Mouse (Mus musculus) lung, embryonic 16.5 days (tissue): ENCODE measurements around the gene Lrrc30. TPM values are rescaled to one million over a fixed set of nuclear protein-coding genes. Genes with fewer than 3 reads are reported as not detected.

Source experiments
- ATAC-seq: fragments of 200-750 bp; cut with Nextera tagmentation; 2 replicates; pipeline ENCODE4 v1.8.0; 2017; ENCODE audit warnings: low read depth, mild to moderate bottlenecking, moderate library complexity
- H3K27ac ChIP-seq: fragments of 300-500 bp; sonication (generic); 2 replicates; pipeline ENCODE4 v1.5.1; 2014; ENCODE audit warnings: mild to moderate bottlenecking, control low read depth, low read length
- H3K27me3 ChIP-seq: fragments of 300-500 bp; sonication (generic); 2 replicates; pipeline ENCODE4 v1.6.1; 2014; ENCODE audit warnings: low read depth, low read length, mixed read lengths; ENCODE audit not compliant: control insufficient read depth, insufficient read depth
- H3K36me3 ChIP-seq: fragments of 300-500 bp; sonication (generic); 2 replicates; pipeline ENCODE4 v1.6.1; 2014; ENCODE audit warnings: low read length; ENCODE audit not compliant: control insufficient read depth, insufficient read depth
- H3K4me1 ChIP-seq: fragments of 300-500 bp; sonication (generic); replicated peaks from 2 replicates; pipeline ENCODE4 v1.6.1; 2014; ENCODE audit warnings: low read length, mixed read lengths; ENCODE audit not compliant: control insufficient read depth, insufficient read depth
- H3K4me2 ChIP-seq: fragments of 300-500 bp; sonication (generic); 2 replicates; pipeline ENCODE4 v1.6.1; 2014; ENCODE audit warnings: low read depth, low read length, control low read depth
- H3K4me3 ChIP-seq: fragments of 300-500 bp; sonication (generic); 2 replicates; pipeline ENCODE4 v1.5.1; 2014; ENCODE audit warnings: mild to moderate bottlenecking, low read length, control low read depth
- H3K9ac ChIP-seq: fragments of 300-500 bp; sonication (generic); 2 replicates; pipeline ENCODE4 v1.6.1; 2014; ENCODE audit warnings: low read length, control low read depth
- H3K9me3 ChIP-seq: fragments of 300-500 bp; sonication (generic); 2 replicates; pipeline ENCODE4 v1.6.1; 2016; ENCODE audit warnings: low read length; ENCODE audit not compliant: control insufficient read depth
- WGBS: fragments of 180-500 bp; shearing (Covaris S2); extraction: QIAGEN DNeasy Blood & Tissue Kit; methylation state at CpG from one replicate; pipeline ENCODE4 v1.1.7; 2014; 5-methylcytosine and 5-hydroxymethylcytosine counted together
- polyA plus RNA-seq: library from polyadenylated mRNA; unstranded; fragments of >200 nt; fragmentation: Nextera tagmentation; extraction: Ambion mirVana; gene quantifications from 2 replicates; pipeline ENCODE4 v1.2.1, GENCODE M21; 2015

Gene Lrrc30
- polyA plus RNA-seq, 1 experiment from 2014 or later, result not detected

DNA sequence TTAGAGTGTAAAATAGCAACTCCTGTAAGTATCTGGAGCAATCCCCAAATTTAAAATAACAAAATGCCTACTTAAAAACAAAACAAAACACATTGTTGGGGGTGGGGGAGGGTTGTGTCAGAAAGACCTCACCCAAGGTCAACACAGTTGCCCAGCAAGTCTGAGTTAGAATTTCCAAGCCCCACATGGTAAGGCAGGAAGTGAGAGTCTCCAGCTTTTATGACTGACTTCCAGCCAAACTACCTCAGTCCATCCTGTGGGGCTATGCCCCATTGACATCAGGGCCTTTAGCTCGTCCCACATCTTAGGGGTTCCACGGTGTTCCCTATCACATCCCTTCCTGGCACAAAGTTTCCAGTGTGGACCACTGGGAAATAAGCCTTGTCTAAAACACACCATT, 4.4 kb upstream of the Lrrc30 start:
- Histone ChIP-seq H3K27me3 (no peaks in the 10 kb centered on the region), H3K36me3 (no peaks in the 10 kb centered on the region), H3K27ac (no peak overlapping the region), H3K9me3 (no peaks in the 10 kb centered on the region), H3K9ac (no peak overlapping the region), H3K4me1 (peaks cover 6% of the 10 kb centered on the region; the same call in 1 of the 2 replicates), H3K4me3 (no peak overlapping the region), H3K4me2 (no peak overlapping the region)
- WGBS, result 86% methylated on average over 2 of the region's 2 CpGs
- no peak for ATAC-seq

DNA sequence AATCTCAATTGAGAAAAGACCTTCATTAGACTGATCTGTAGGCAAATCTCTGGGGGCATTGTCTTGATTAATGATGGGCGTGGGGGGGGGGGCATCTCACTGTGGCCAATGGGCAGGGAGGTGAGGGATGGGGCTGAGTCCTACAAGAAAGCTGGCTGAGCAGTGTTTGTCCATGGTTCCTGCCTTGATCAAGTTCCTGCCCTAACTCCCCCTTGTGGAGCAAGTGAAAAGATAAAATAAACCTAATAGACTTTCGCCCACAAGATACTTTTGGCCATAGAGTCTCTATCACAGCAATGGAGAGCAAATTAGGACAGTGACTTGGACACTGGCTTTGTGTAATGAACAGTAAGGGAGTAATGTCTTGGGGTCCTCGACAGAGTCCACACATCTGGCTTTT, 3.8 kb upstream of the Lrrc30 start:
- Histone ChIP-seq H3K36me3 (no peaks in the 10 kb centered on the region), H3K9ac (no peak overlapping the region), H3K9me3 (no peaks in the 10 kb centered on the region), H3K4me2 (no peak overlapping the region), H3K4me1 (peaks cover 6% of the 10 kb centered on the region; the same call in 1 of the 2 replicates), H3K27ac (no peak overlapping the region), H3K4me3 (no peak overlapping the region), H3K27me3 (no peaks in the 10 kb centered on the region)
- 75% methylated on average over 3 of the region's 3 CpGs for WGBS
- ATAC-seq, result no peak

DNA sequence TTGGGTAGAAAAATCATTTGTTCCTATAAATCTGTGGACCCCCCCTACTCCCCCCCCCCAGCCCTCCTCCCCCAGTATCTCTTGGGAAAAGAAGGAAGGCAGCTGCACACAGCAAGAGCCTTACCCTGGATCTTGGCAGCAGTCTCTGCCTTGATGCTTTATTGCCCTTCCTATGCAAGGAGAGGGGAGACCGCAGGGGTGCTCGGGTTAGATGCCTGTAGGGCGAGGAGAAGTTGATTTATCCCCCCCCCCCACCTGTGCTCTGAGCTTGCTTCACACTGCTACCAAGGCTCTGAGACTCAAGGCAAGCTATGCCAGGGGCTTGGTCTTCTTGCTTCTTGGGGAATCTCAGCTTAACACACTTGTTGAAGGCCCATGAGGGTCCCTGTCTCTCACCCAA, 2.8 kb downstream of the Lrrc30 start:
- no peaks in the 10 kb centered on the region for H3K36me3 ChIP-seq
- no peak overlapping the region for H3K4me2 ChIP-seq
- no peak overlapping the region for H3K27ac ChIP-seq

DNA sequence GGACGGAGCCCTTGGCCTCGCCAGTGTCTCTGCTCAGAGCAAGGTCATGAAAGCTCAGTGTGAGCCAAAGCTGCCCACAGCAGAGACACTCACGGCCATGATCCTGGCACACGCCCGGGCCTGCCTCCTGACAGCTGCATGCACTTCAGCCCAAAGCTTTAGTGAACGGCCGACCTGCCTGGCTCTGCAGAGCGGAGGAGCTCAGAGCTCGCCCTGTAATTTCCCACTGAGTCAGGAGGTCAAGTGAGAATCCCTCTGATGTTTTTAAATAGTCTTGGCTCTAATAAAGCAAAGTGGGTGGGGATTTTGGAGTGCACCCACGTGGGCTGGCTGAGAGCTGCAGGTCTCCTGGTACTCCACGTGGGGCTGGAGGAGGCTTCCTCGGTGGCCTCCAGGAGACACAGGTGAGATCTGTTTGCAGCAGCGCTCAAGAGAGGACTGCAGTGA, 3.3 kb downstream of the Lrrc30 start:
- Histone ChIP-seq H3K4me1 (peaks cover 6% of the 10 kb centered on the region), H3K9ac (no peak overlapping the region), H3K4me2 (peak overlapping the region; percentile 7; the same call in 1 of the 2 replicates), H3K27me3 (no peaks in the 10 kb centered on the region), H3K36me3 (no peaks in the 10 kb centered on the region), H3K27ac (no peak overlapping the region), H3K9me3 (no peaks in the 10 kb centered on the region), H3K4me3 (no peak overlapping the region)
- WGBS, result 18% methylated on average over 13 of the region's 13 CpGs
- ATAC-seq, result peak; percentile 80

More for the DNA sequence above, 2.8 kb downstream of the Lrrc30 start:
- Histone ChIP-seq H3K4me3 (no peak overlapping the region), H3K4me1 (peaks cover 6% of the 10 kb centered on the region), H3K27me3 (no peaks in the 10 kb centered on the region), H3K9me3 (no peaks in the 10 kb centered on the region), H3K9ac (no peak overlapping the region)
- ATAC-seq, result no peak
- WGBS, result 66% methylated on average over 3 of the region's 3 CpGs

DNA sequence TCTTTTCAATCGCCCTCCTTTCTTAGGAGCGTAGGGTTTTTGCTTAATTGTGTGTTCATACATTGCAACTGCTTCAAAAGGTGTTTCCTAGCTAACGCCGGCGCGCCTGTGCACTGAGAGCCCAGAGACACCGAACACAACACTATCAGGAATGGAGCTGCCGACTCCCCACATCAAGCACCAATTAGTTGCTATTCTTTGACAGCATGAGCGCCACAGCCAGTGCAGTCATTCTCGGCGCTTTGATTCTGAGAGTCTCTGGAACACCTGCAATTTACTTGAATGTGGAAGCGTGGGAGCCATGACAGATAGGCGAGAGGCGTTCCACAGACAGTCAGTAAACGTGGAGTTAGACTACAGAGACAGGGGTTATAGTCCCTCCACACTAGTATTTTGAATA, 4.0 kb downstream of the Lrrc30 start:
- no peak overlapping the region for H3K4me3 ChIP-seq
- H3K36me3 ChIP-seq, result no peaks in the 10 kb centered on the region
- H3K9me3 ChIP-seq, result no peaks in the 10 kb centered on the region
- H3K4me2 ChIP-seq, result no peak overlapping the region
- H3K27me3 ChIP-seq, result no peaks in the 10 kb centered on the region
- peaks cover 6% of the 10 kb centered on the region for H3K4me1 ChIP-seq
- WGBS, result 81% methylated on average over 15 of the region's 15 CpGs
- H3K27ac ChIP-seq, result no peak overlapping the region
- no peak overlapping the region for H3K9ac ChIP-seq
- no peak for ATAC-seq

DNA sequence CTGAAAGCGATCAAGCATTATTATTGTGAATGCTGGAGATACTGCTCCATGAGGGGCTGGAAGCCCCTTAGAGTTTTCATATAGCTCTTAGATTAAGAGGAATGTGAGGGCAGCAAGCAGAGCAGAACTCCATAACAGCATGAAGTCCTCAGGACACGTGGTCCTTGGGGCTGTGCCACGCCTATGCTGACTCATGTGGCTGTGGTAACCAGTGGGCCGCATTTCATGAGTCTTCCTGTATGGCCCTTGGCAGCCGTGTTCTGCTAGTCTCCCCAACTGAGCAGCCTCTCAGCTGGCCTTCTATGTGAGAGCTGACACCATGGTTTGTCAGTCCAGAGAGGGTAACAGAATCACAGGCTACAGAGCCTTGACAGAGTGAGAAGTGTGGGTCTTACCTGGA, 7.1 kb downstream of the Lrrc30 start:
- H3K27ac ChIP-seq, result no peak overlapping the region
- H3K4me3 ChIP-seq, result no peak overlapping the region
- peaks cover 6% of the 10 kb centered on the region for H3K4me1 ChIP-seq
- WGBS, result 82% methylated on average over 5 of the region's 5 CpGs
- no peak for ATAC-seq
- H3K9me3 ChIP-seq, result no peaks in the 10 kb centered on the region
- H3K27me3 ChIP-seq, result no peaks in the 10 kb centered on the region
- no peaks in the 10 kb centered on the region for H3K36me3 ChIP-seq
- H3K9ac ChIP-seq, result no peak overlapping the region
- H3K4me2 ChIP-seq, result no peak overlapping the region

DNA sequence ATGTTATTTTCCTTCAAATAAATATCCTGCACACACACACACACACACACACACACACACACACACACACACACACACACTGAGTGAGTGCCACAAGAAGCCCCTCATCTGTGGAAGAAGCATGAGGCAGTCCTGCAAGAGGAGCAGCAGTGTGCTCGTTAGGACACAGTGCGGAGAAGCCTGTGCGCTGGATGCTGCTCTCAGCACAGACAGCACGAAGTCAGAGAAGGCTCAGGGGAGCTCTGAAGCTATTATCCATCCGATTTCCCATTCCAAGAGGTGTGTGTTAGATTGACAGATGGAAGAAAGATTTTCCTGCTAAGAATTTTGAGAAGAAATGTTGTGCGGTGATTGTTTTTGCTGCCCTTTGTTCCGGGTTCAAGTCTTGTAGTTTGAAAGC, 13.5 kb downstream of the Lrrc30 start:
- Histone ChIP-seq H3K36me3 (no peaks in the 10 kb centered on the region), H3K4me1 (no peaks in the 10 kb centered on the region; the same call in 1 of the 2 replicates), H3K27ac (no peak overlapping the region), H3K4me2 (no peak overlapping the region), H3K4me3 (no peak overlapping the region), H3K9ac (no peak overlapping the region), H3K9me3 (no peaks in the 10 kb centered on the region), H3K27me3 (no peaks in the 10 kb centered on the region)
- ATAC-seq, result no peak
- WGBS, result 67% methylated on average over 7 of the region's 7 CpGs

DNA sequence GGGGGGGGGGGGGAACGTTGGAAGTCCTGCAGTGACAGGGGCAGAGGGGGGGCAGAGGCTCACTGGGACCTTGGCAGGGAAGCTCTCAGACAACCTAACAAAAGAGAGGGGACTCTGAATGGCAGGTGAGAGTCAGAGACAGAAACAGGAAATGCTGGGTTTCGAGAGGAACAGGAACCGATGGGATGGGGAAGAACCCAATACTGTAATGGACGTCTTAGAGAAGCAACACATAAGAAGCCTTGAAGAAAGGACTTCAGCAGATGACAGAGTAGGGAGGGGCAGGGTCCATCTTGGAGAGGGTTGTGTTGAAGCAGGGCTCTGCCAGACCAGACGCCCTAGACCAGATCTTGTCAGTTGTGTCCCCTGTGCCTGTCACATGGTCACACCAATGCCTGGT, 18.1 kb downstream of the Lrrc30 start:
- no peak for ATAC-seq
- Histone ChIP-seq H3K4me2 (no peak overlapping the region), H3K9ac (no peak overlapping the region), H3K4me3 (no peak overlapping the region), H3K27ac (no peak overlapping the region), H3K4me1 (no peaks in the 10 kb centered on the region), H3K27me3 (no peaks in the 10 kb centered on the region), H3K9me3 (no peaks in the 10 kb centered on the region), H3K36me3 (no peaks in the 10 kb centered on the region)
- 54% methylated on average over 5 of the region's 5 CpGs for WGBS

DNA sequence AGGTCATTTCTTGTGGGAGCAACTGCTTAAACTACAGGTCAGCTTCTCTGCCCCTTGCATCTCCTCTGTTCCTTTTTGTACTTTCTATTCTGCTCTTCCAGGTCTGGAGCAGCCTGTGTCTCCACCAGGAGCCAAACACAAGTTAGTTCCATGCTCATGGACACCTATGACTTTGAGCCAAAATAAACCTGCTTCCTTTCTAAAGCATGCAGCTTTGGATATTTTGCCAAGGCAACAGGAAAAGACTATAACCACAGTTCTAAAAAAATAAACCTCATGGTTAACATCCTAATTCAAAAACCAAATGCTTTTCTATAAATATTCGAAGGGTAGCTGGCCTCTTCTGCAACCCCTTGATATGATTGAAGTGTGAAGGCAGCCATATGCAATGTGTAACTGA, 19.9 kb downstream of the Lrrc30 start:
- H3K4me1 ChIP-seq, result no peaks in the 10 kb centered on the region
- no peaks in the 10 kb centered on the region for H3K9me3 ChIP-seq
- H3K4me2 ChIP-seq, result no peak overlapping the region
- no peak overlapping the region for H3K9ac ChIP-seq
- no peaks in the 10 kb centered on the region for H3K27me3 ChIP-seq
- H3K27ac ChIP-seq, result no peak overlapping the region
- no peak for ATAC-seq
- 57% methylated on average over 1 of the region's 1 CpGs for WGBS
- H3K36me3 ChIP-seq, result no peaks in the 10 kb centered on the region
- H3K4me3 ChIP-seq, result no peak overlapping the region

DNA sequence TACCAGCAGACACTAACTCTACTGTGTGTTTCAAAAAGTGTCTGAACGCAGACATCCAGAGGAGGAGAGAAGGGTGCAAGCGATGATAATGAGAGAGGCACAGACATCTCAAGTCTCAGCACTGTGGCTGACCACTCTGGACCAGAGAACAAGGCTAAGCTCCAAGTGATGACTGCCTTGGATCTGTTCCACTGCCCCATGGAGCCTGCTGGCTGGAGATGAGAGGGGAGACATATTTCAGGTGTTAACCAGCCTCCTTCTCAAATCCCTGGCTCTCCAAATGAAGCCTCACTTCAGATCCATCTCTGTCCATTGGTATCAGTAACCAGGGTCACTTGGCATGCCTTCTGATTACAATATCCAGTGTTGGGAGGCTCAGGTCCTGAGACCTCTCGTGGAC, 20.4 kb downstream of the Lrrc30 start:
- Histone ChIP-seq H3K9ac (no peak overlapping the region), H3K36me3 (no peaks in the 10 kb centered on the region), H3K4me2 (no peak overlapping the region), H3K4me3 (no peak overlapping the region), H3K27ac (no peak overlapping the region), H3K9me3 (no peaks in the 10 kb centered on the region), H3K27me3 (no peaks in the 10 kb centered on the region), H3K4me1 (no peaks in the 10 kb centered on the region)
- WGBS, result 77% methylated on average over 3 of the region's 3 CpGs
- no peak for ATAC-seq
